Mouse (Mus musculus) heart, embryonic 15.5 days (tissue): ENCODE data around the gene Med17. TPM values are rescaled to one million over a fixed set of nuclear protein-coding genes. Genes with fewer than 3 reads are reported as not detected.
"Not testable (repeated sequence)": the region's sequence is repeated elsewhere in the genome, so short reads cannot be mapped to it uniquely, and the experiment has no call there.

Experiments used
- ATAC-seq: fragments of 200-750 bp; cut with Nextera tagmentation; replicated peaks from 2 replicates; pipeline ENCODE4 v1.8.0; 2017; ENCODE audit warnings: low read depth, moderate TSS enrichment; ENCODE audit not compliant: insufficient number of reproducible peaks, insufficient read depth, low FRiP score
- H3K27ac ChIP-seq: fragments of 300-500 bp; sonication (generic); 2 replicates; pipeline ENCODE4 v1.5.1; 2015; ENCODE audit warnings: mild to moderate bottlenecking, inconsistent platforms
- H3K27me3 ChIP-seq: fragments of 300-500 bp; sonication (generic); 2 replicates; pipeline ENCODE4 v1.6.1; 2015; ENCODE audit warnings: inconsistent platforms
- H3K36me3 ChIP-seq: fragments of 300-500 bp; sonication (generic); 2 replicates; pipeline ENCODE4 v1.6.1; 2015; ENCODE audit warnings: mild to moderate bottlenecking, inconsistent platforms
- H3K4me1 ChIP-seq: fragments of 300-500 bp; sonication (generic); replicated peaks from 2 replicates; pipeline ENCODE4 v1.6.1; 2015; ENCODE audit warnings: inconsistent platforms
- H3K4me2 ChIP-seq: fragments of 300-500 bp; sonication (generic); 2 replicates; pipeline ENCODE4 v1.6.1; 2015; ENCODE audit warnings: inconsistent platforms, mild to moderate bottlenecking, moderate library complexity
- H3K4me3 ChIP-seq: fragments of 300-500 bp; sonication (generic); 2 replicates; pipeline ENCODE4 v1.5.1; 2015; ENCODE audit warnings: mild to moderate bottlenecking, inconsistent platforms
- H3K9ac ChIP-seq: fragments of 300-500 bp; sonication (generic); 2 replicates; pipeline ENCODE4 v1.6.1; 2015; ENCODE audit warnings: mild to moderate bottlenecking, inconsistent platforms
- H3K9me3 ChIP-seq: fragments of 300-500 bp; sonication (generic); replicated peaks from 2 replicates; pipeline ENCODE4 v1.6.1; 2016; ENCODE audit warnings: inconsistent platforms
- WGBS: fragments of 180-500 bp; shearing (Covaris S2); methylation state at CpG from one replicate; pipeline ENCODE4 v1.1.7; 2015; ENCODE audit warnings: mixed read lengths; 5-methylcytosine and 5-hydroxymethylcytosine counted together
- polyA plus RNA-seq: library from polyadenylated mRNA; unstranded; fragments of >200 nt; fragmentation: Nextera tagmentation; extraction: Ambion mirVana; gene quantifications from 2 replicates; pipeline ENCODE4 v1.2.1, GENCODE M21; 2015

The Med17 gene
- polyA plus RNA-seq: 18.4 and 18.8 TPM in 2 replicates

- no peaks in the 10 kb centered on the region for H3K9me3 ChIP-seq
- ATAC-seq: peak; percentile 97
- peak within 1 kb of the TSS; percentile 84 for H3K9ac ChIP-seq
- H3K36me3 ChIP-seq: peaks cover 15% of the 10 kb centered on the region
- no peaks in the 10 kb centered on the region for H3K27me3 ChIP-seq
- peaks cover 23% of the 10 kb centered on the region for H3K4me1 ChIP-seq
- H3K27ac ChIP-seq: peak within 1 kb of the TSS; percentile 92
- under 1% methylated on average over 57 of the region's 57 CpGs for WGBS
- H3K4me3 ChIP-seq: peak within 1 kb of the TSS; percentile 75
- H3K4me2 ChIP-seq: peak within 1 kb of the TSS; percentile 77
Observed at GRCm38 (mm10) chr9:15279649-15280490, at the start of gene Med17. Med17 (minus strand) TSS chr9:15279931.

- Histone ChIP-seq H3K9ac (no peak overlapping the region), H3K27me3 (no peaks in the 10 kb centered on the region), H3K4me2 (no peak overlapping the region), H3K4me3 (no peak overlapping the region), H3K27ac (no peak overlapping the region), H3K9me3 (no peaks in the 10 kb centered on the region), H3K36me3 (peaks cover 60% of the 10 kb centered on the region), H3K4me1 (no peaks in the 10 kb centered on the region)
- WGBS: 71% methylated on average over 2 of the region's 2 CpGs
- no peak for ATAC-seq
Observed at GRCm38 (mm10) chr9:15318170-15318742, 38.5 kb upstream of the Med17 start.

GRCm38 (mm10) chr9:15317223-15318169 lies 37.8 kb upstream of the Med17 start:
- ATAC-seq: no peak
- Histone ChIP-seq H3K36me3 (peaks cover 61% of the 10 kb centered on the region), H3K9ac (no peak overlapping the region), H3K4me2 (no peak overlapping the region), H3K27ac (no peak overlapping the region), H3K4me3 (no peak overlapping the region), H3K4me1 (no peaks in the 10 kb centered on the region), H3K27me3 (no peaks in the 10 kb centered on the region), H3K9me3 (no peaks in the 10 kb centered on the region)
- WGBS: 60% methylated on average over 5 of the region's 5 CpGs

DNA sequence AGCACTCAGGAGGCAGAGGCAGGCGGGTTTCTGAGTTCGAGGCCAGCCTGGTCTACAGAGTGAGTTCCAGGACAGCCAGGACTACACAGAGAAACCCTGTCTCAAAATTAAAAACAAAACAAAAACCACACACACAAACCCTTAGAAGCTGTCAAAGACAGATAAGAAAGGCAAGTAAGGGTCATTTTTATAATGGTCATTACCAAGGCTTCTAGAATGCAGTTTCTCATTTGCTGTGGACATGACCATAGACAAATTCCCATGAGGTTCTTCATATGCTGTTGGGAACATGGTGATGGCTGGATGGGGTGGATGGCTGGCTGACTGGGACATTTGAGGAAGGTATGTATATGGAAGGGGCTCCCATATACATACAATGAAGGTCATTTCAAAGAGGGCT lies 36.6 kb upstream of the Med17 start:
- H3K9ac ChIP-seq, ATAC-seq, H3K4me3 ChIP-seq, H3K4me1 ChIP-seq, H3K27ac ChIP-seq, H3K9me3 ChIP-seq, H3K4me2 ChIP-seq, H3K27me3 ChIP-seq: not testable (repeated sequence)
- H3K36me3 ChIP-seq: peaks cover 60% of the 10 kb centered on the region
- 96% methylated on average over 2 of the region's 2 CpGs for WGBS

DNA sequence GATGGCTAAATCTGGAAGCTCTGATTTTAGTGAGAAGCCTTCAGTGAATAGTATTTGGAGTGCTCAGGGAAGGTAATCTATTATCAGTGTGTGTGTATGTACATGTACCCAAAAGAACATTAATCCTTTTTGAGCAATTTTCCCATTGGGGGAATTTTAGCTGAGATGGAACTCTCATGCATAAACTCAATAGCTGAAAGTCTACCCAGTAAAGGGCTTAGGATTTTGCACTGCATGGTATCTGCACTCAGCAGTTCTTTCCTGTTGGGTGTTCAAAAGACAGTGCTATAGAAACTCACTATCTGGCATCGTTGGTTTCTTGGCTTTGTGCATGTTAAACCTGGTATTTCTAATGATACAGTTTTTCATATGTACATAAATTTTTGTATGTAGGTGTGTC lies 34.9 kb upstream of the Med17 start:
- Histone ChIP-seq H3K9me3 (no peaks in the 10 kb centered on the region), H3K4me2 (no peak overlapping the region), H3K27me3 (no peaks in the 10 kb centered on the region), H3K27ac (no peak overlapping the region), H3K4me1 (0 out of 2 replicates have a peak, but pooled peaks cover 2% of the 10 kb centered on the region), H3K9ac (no peak overlapping the region), H3K36me3 (peaks cover 75% of the 10 kb centered on the region), H3K4me3 (no peak overlapping the region)
- 93% methylated on average over 1 of the region's 1 CpGs for WGBS
- ATAC-seq: no peak

GRCm38 (mm10) chr9:15313633-15314032 lies 33.9 kb upstream of the Med17 start:
- peaks cover 84% of the 10 kb centered on the region for H3K36me3 ChIP-seq
- peaks cover 10% of the 10 kb centered on the region for H3K4me1 ChIP-seq
- ATAC-seq: no peak
- H3K9ac ChIP-seq: no peak overlapping the region
- H3K4me2 ChIP-seq: no peak overlapping the region
- H3K27me3 ChIP-seq: no peaks in the 10 kb centered on the region
- H3K9me3 ChIP-seq: no peaks in the 10 kb centered on the region
- no peak overlapping the region for H3K4me3 ChIP-seq
- WGBS: 81% methylated on average over 5 of the region's 5 CpGs
- H3K27ac ChIP-seq: no peak overlapping the region

GRCm38 (mm10) chr9:15312054-15312735 lies 32.5 kb upstream of the Med17 start:
- H3K36me3 ChIP-seq: peaks cover 88% of the 10 kb centered on the region
- H3K27ac ChIP-seq: no peak overlapping the region
- H3K9ac ChIP-seq: no peak overlapping the region
- no peak for ATAC-seq
- H3K27me3 ChIP-seq: no peaks in the 10 kb centered on the region
- H3K4me1 ChIP-seq: peaks cover 23% of the 10 kb centered on the region
- 82% methylated on average over 2 of the region's 2 CpGs for WGBS
- no peak overlapping the region for H3K4me2 ChIP-seq
- H3K4me3 ChIP-seq: no peak overlapping the region
- H3K9me3 ChIP-seq: no peaks in the 10 kb centered on the region

- Histone ChIP-seq H3K36me3 (peaks cover 71% of the 10 kb centered on the region), H3K9ac (no peak overlapping the region), H3K4me2 (no peak overlapping the region), H3K27ac (no peak overlapping the region), H3K27me3 (no peaks in the 10 kb centered on the region), H3K9me3 (no peaks in the 10 kb centered on the region), H3K4me1 (peaks cover 32% of the 10 kb centered on the region), H3K4me3 (no peak overlapping the region)
- ATAC-seq: no peak
- 87% methylated on average over 1 of the region's 1 CpGs for WGBS
Observed at GRCm38 (mm10) chr9:15310179-15310578, 30.4 kb upstream of the Med17 start.

DNA sequence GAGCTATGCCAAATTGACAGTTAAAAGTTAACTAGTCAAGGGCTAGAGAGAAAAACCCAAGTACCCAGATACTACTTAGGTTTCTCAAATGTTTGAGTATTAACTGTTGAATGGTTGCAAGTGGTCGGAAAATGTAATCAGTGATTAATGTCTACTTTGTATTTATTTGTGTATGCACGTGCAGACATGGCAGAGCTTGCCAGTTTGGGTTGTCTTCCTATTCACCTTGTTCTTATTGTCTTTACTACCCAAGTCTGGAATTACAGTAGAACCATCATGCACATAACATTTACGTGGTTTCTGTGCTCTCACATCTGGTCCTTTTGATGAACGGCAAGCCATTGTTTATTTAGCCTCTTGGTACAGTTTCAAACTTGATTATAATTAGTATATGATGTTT lies 29.7 kb upstream of the Med17 start:
- no peak for ATAC-seq
- H3K4me1 ChIP-seq: peaks cover 32% of the 10 kb centered on the region
- H3K27ac ChIP-seq: no peak overlapping the region
- no peaks in the 10 kb centered on the region for H3K27me3 ChIP-seq
- peaks cover 64% of the 10 kb centered on the region for H3K36me3 ChIP-seq
- peak overlapping the region; percentile 14; the same call in 1 of the 2 replicates for H3K4me3 ChIP-seq
- H3K4me2 ChIP-seq: peak overlapping the region; percentile 23; the same call in 1 of the 2 replicates
- H3K9me3 ChIP-seq: no peaks in the 10 kb centered on the region
- WGBS: 68% methylated on average over 4 of the region's 4 CpGs
- H3K9ac ChIP-seq: no peak overlapping the region

- Histone ChIP-seq H3K36me3 (peaks cover 52% of the 10 kb centered on the region), H3K9ac (no peak overlapping the region), H3K4me3 (no peak overlapping the region), H3K27ac (no peak overlapping the region), H3K4me1 (peaks cover 32% of the 10 kb centered on the region), H3K9me3 (no peaks in the 10 kb centered on the region), H3K4me2 (peak overlapping the region; percentile 75), H3K27me3 (no peaks in the 10 kb centered on the region)
- WGBS: 49% methylated on average over 2 of the region's 2 CpGs
- no peak for ATAC-seq
Observed at GRCm38 (mm10) chr9:15308254-15308653, 28.5 kb upstream of the Med17 start.
